Mouse (Mus musculus): Measurements from ENCODE around the gene Cux2. TPM values are rescaled to one million over a fixed set of nuclear protein-coding genes. Genes with fewer than 3 reads are reported as not detected.
A peak's percentile ranks its signal among the peaks of the same experiment; 100 is the strongest.
"Not testable (repeated sequence)": the region's sequence is repeated elsewhere in the genome, so short reads cannot be mapped to it uniquely, and the experiment has no call there.

Gene Cux2
- total RNA-seq, 2 experiments from 2014 or later = 196 to 205 TPM

DNA sequence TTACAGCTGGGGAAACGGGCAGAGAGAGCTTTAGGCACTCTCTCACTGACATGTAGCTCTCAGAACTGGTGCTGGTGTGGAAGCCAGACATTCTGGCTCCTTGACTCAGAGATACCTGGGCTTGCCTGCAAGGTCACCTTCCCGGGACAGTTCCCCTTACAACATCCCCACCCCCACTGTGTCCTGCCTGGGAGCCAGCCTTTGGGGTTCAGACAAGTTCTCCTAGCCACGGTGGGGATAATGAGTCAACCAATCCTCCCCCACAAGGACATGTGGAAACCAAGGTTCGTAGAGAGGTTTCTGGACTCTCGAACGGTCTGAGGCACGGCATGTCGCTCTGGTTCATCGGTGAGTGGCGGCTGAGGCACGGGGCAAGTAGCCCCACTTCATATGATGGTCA lies 193.2 kb downstream of the Cux2 start:
- DNase-seq (ENCODE audit: low spot score in 2 of 2) = no peak
- intact Hi-C loops (cut with DNase I) = no loop called here

- intact Hi-C loops (cut with DNase I) = no loop called here
- no peak for DNase-seq (ENCODE audit: low spot score in 2 of 2)
These were observed 195.1 kb downstream of the Cux2 start for GRCm38 (mm10) chr5:121854768-121855167.

GRCm38 (mm10) chr5:121853368-121854051 lies 196.4 kb downstream of the Cux2 start:
- no peak for DNase-seq (ENCODE audit: low spot score in 2 of 2)
- intact Hi-C loops (cut with DNase I) = no loop called here

- no peak for DNase-seq (ENCODE audit: low spot score in 2 of 2)
- intact Hi-C loops (cut with DNase I) = no loop called here
These were observed 200.2 kb downstream of the Cux2 start for GRCm38 (mm10) chr5:121849478-121850349.

DNA sequence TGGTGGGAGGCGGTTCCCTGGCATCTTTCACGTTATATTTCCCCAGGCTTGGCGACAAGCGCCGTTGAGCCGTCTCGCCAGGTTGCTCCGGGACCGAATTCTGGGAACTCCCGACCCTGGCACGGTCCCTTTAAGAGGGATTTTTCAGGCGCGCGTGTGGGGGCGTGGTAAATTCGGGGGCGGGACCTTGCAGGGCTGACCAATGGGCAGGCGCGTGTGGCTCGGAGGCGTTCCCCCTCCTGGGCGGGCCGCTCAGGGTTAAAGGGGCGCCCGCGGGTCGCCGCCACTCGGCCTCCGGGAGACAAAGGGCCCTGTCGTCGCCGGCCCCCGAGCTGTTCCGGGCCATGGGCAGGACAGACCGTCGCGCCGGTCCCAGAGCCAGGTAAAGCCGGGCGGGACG lies 201.2 kb downstream of the Cux2 start, which contains the start of gene Pheta1:
TSS of gene Pheta1 (plus strand) at position 242 of the 400 bp plus-strand sequence.
- intact Hi-C loops (cut with DNase I) = no loop called here
- DNase-seq (ENCODE audit: low spot score in 2 of 2) = peak; percentile 86 to 93

DNA sequence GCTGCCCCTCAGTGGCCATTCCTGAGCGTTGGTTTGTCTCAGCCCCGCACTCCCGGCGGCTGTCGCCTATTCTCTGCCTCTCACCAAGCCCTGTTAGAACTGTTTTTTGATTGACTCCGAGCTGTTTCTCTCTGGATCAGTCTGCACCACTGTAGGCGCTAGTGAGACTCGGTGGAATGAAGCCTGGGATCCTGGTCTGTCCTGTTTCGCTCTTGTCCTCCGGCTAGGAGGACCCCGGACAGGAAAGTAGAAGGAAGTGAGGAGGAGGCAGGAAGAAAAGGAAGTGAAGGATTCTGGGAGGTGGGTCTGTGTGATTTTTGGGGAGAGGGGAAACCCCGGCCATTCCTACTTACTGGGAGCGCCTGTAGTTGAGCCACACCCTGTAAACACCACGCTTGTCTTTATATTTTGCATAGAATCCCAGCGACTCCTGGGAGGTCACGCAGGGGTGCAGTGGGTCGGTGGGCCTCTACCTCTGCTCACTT lies 201.8 kb downstream of the Cux2 start:
- peak; percentile 42 to 69 for DNase-seq (ENCODE audit: low spot score in 2 of 2)
- intact Hi-C loops (cut with DNase I) = no loop called here

DNA sequence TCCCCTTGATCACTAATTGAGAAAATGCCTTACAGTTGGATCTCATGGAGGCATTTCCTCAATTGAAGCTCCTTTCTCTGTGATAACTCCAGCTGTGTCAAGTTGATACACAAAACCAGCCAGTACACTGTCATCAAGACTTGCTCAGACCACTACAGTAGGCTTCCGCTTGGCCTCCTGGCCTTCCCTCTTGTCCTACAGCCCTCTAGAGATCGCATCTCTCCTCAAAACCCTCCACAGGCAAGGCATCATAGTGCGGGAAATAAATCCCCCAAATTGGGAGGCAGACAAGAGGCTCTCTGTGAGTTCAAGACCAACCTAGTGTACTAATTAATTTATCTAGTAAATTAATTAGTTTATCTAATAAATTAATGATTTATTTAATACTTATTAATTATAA lies 202.6 kb downstream of the Cux2 start:
- DNase-seq (ENCODE audit: low spot score in 2 of 2); intact Hi-C loops (cut with DNase I): not testable (repeated sequence)

DNA sequence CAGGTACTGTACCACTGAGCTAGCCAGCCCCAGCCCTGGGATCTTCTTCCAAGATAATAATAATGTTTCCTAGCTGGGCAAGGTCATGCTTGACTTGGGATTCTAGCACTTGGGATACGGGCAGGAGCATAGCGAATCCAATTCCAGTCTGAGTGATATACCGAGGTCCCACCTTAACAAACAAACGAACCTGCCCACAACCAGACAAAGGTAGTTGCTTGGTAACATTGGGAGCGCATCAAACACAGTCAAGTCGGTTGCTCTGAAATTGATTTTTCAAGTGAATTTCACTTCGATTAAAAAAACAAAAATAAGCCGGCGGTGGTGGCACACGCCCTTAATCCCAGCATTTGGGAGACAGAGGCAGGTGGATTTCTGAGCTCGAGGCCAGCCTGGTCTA lies 203.6 kb downstream of the Cux2 start:
- intact Hi-C loops (cut with DNase I) = no loop called here
- DNase-seq (ENCODE audit: low spot score in 2 of 2) = no peak

GRCm38 (mm10) chr5:121845361-121845760 lies 204.5 kb downstream of the Cux2 start:
- intact Hi-C loops (cut with DNase I) = no loop called here
- no peak for DNase-seq (ENCODE audit: low spot score in 2 of 2)

GRCm38 (mm10) chr5:121843138-121843905 lies 206.6 kb downstream of the Cux2 start:
- DNase-seq (ENCODE audit: low spot score in 2 of 2) = no peak
- intact Hi-C loops (cut with DNase I) = loop anchor here (2.0 to 5.0 kb wide), 2 partner anchors 27 to 36 kb away; no protein-coding TSS in a partner anchor

GRCm38 (mm10) chr5:121842665-121843118 lies 207.2 kb downstream of the Cux2 start:
- intact Hi-C loops (cut with DNase I) = loop anchor here (2.0 to 5.0 kb wide), 2 partner anchors 26 to 35 kb away; no protein-coding TSS in a partner anchor
- peak; percentile 69 to 84 for DNase-seq (ENCODE audit: low spot score in 2 of 2)

DNA sequence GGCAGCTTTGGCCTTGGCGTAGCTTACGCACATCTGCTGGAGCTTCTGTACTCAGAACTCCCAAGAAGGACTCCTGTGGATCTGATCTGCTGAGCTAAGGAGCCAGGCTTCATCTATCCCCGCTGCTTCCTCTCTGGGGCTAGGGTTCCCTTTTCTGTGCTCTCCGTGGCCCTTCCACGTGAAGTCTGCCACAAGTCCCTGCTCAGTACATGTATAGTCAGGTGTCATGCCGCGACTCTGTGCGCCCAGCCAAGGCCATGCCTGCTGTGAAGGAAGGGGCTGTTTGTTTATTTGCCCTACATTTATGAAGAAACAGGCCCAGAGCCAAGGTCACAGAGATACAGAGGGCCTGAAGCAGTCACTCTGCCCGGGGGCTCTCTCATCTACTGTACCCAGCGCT lies 207.9 kb downstream of the Cux2 start:
- no peak for DNase-seq (ENCODE audit: low spot score in 2 of 2)
- intact Hi-C loops (cut with DNase I) = loop anchor here (2.0 to 5.0 kb wide), 2 partner anchors 25 to 35 kb away; no protein-coding TSS in a partner anchor

DNA sequence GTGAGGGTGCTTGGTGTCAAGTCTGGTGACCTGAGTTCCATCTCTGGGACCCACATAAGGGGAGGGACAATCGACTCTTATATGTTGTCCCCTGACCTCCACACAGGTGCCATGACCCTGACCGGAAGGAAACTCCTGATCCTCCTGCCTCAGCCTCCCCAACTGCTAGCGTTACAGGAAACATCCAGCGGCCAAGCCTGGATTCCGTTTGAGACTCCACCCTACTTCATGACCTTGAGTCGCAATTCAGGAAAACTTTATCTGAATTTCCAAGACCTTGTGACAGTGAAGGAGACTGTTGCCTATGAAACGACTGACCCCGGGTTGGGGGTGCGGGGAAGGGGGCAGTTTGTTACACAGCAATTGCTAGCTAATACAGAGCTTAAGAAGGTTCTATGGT lies 208.4 kb downstream of the Cux2 start:
- DNase-seq (ENCODE audit: low spot score in 2 of 2) = no peak
- intact Hi-C loops (cut with DNase I) = loop anchor here (5.0 kb wide), 1 partner anchor 34 kb away; no protein-coding TSS in a partner anchor

GRCm38 (mm10) chr5:121839128-121839473 lies 210.8 kb downstream of the Cux2 start:
- intact Hi-C loops (cut with DNase I) = loop anchor here (5.0 kb wide), 1 partner anchor 127 kb away; the partner anchor contains the start of gene Atxn2
- no peak for DNase-seq (ENCODE audit: low spot score in 2 of 2)

- intact Hi-C loops (cut with DNase I) = loop anchor here (5.0 kb wide), 1 partner anchor 126 kb away; the partner anchor contains the start of gene Atxn2
- DNase-seq (ENCODE audit: low spot score in 2 of 2) = peak; percentile 55 to 68
These were observed 211.4 kb downstream of the Cux2 start for GRCm38 (mm10) chr5:121838341-121839127.

GRCm38 (mm10) chr5:121837441-121838340 lies 212.2 kb downstream of the Cux2 start, which contains the start of gene Sh2b3:
Gene Sh2b3, minus strand, starts transcription at chr5:121837646.
- DNase-seq (ENCODE audit: low spot score in 2 of 2) = peak in 1 of 2 experiments; percentile 55

GRCm38 (mm10) chr5:121836692-121837415 lies 213.0 kb downstream of the Cux2 start:
- intact Hi-C loops (cut with DNase I) = loop anchor here (5.0 kb wide), 1 partner anchor 125 kb away; the partner anchor contains the start of gene Atxn2
- peak; percentile 82 to 87 for DNase-seq (ENCODE audit: low spot score in 2 of 2)

More at GRCm38 (mm10) chr5:121837441-121838340, 212.2 kb downstream of the Cux2 start, which contains the start of gene Sh2b3:
- intact Hi-C loops (cut with DNase I) = loop anchor here (5.0 kb wide), 1 partner anchor 125 kb away; the partner anchor contains the start of gene Atxn2
